Mouse (Mus musculus) c-Kit-positive CD71-positive TER-119-negative erythroid progenitor cells, embryonic 14.5 days (primary cell): Measurements from ENCODE around the gene Gm11084.
"Not testable (repeated sequence)": the region's sequence is repeated elsewhere in the genome, so short reads cannot be mapped to it uniquely, and the experiment has no call there.

Experiments
- DNase-seq: peaks from one replicate; pipeline ENCODE4 v3.0.0-alpha.2; 2013; ENCODE audit warnings: low read depth

Gm11084 gene

DNA sequence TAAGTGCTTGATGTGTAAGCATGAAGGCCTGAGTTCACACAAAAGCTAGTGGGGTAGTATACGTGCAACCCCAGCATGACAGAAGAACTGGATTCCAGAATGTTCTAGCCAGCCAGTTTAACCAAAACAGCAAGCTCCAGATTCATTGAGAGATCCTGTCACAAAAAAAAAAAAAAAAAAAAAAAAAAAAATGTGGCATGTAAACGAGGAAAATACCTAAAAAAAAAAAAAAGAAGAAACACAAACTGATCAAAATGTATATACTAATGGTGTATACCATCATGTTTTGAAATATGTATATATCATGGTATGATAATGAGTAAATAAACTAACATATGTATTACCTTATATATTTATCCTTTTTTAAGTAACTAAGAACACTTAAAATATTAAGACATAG lies 7.6 kb upstream of the Gm11084 start:
- no peak for DNase-seq

- DNase-seq = no peak
Observed at GRCm38 (mm10) chr2:72992497-72992896, 6.0 kb upstream of the Gm11084 start.

GRCm38 (mm10) chr2:72988945-72989344 lies 2.4 kb upstream of the Gm11084 start:
- not testable (repeated sequence) for DNase-seq

GRCm38 (mm10) chr2:72985516-72985915 lies 1.0 kb downstream of the Gm11084 start:
- DNase-seq = no peak

DNA sequence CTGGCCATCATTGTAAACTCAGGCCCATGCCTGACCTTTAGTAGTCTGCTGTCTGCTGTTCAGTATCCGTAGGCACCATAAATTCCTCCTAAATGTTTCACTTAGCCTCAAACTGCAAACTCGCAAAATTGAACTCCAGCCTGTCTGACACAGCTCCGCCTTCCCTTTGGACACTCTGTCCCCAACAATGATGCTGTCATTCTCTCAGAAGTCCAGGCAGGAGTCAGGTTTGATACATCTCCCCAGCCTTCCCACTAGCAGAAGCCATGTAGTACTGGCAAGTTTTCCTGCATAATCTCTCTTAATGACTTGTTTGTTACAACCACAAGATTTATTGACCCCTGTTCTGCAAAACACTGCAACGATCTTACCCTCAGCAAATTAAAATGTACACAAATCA lies 1.7 kb downstream of the Gm11084 start:
- DNase-seq = no peak

DNA sequence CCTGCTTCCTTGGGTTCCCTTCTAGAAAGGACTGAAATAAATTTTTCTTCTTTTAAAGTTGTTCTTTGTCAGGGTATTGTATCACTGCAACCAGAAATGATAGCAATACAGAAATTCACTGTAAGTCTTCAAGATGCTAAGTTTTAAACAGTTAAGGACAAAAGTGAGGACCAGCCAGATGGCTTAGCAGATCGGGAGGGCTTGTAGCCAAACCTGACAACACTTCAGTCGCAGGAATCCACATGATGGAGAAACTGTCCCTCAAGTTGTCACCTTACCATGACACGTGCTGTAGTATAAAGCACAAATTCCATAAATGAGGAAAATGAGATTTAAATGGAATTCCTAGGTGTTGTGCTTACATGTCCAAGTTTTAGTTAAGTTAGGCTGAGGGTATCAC lies 3.3 kb downstream of the Gm11084 start:
- no peak for DNase-seq

DNA sequence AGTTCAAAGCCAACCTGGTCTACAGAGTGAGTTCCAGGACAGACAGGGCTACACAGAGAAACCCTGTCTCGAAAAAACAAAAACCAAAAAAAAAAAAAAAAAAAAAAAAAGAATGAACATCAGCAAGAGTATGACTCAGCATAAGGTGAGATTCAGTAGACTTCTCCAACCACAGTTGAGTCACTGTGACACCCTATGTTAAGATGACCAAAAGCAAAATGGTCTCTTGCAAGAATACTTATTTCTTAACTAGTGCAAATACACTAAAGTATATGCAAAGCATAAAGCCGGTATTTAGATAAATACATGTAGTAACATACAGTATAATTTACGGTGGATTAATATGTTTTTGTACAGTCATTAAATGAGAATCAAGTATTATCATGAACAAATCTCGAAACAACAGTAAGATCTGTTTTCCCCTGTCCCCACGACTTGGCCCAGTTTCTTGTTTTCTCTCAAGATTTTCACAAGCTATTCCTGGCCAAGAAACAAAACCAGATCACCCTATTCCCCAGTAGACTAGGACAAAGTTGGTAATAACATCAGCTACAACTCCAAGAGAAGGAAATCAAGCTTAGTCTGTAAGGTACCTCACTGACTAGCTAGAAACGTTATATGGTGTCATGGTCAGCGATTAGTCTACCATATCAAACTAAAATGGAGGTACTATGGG lies 4.3 kb downstream of the Gm11084 start:
- no peak for DNase-seq

DNA sequence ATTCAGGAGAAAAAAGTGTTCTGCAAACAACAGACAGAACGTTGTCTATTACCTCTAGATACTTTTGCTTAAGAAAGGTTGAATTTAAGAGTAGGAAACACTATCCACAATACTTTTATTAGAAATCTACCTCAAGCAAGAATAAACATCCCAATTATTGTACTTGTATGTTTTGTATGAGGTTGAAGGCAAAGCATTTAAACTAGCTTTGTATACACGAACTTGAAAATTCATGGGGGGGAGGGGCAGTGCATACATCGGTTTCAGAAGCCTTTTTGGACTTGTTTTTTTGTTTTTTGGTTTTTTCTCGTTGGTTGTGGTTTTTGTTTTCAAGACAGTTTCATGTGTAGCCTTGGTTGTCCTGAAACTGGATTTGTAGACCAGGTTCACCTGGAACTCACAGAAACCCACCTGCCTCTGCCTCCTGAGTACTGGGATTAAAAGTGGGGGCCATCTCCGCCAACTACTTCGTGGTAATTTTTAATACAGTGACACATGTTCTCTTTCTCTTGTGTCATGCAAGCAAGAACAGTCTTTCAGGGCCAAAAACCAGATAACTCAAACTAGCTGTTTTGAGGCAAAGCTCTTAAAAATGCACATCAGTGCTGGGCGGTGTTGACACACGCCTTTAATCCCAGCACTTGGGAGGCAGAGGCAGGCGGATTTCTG lies 4.9 kb downstream of the Gm11084 start:
- no peak for DNase-seq

- no peak for DNase-seq
Observed at GRCm38 (mm10) chr2:72981075-72981420, 5.5 kb downstream of the Gm11084 start.

DNA sequence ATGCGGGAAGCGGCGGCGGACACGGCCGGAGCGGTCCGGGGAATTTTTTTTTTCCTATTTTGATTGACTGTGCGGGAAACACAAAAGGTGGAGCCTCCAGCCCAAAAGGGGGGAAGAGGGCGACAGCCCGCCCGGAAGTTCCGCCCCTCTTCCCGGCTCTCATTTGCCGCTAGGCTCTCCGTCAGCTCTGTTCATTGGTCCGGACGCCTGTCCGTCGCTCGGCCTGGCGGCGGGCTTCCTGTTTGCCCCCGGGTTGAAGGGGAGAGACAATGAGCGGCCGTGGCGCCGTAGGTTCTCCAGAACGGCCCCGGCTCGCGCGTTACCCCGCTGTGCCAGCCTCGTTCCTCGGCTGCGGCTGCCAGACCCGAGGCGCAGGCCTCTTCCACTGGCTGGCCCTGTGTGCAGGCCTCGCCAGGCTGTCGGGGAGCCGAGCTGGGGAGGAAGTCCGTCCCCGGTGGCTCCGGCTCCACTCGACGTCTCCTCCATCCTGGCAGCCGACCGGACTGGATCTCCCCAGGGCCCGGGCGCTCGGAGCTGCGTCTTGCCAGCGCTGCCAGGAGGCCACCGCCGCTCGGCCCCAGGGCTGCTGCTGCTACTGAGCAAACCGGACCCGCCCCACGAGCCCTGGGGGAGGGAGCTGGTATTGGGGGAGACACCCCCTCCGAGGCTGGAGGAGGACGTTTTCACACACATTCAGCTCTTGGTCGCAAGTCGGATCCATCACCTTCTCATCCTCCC lies 6.0 kb downstream of the Gm11084 start, which contains the start of gene Sp3:
TSS of gene Sp3 (minus strand) at position 110 of the 738 bp plus-strand sequence.
- DNase-seq = peak; percentile 95

DNA sequence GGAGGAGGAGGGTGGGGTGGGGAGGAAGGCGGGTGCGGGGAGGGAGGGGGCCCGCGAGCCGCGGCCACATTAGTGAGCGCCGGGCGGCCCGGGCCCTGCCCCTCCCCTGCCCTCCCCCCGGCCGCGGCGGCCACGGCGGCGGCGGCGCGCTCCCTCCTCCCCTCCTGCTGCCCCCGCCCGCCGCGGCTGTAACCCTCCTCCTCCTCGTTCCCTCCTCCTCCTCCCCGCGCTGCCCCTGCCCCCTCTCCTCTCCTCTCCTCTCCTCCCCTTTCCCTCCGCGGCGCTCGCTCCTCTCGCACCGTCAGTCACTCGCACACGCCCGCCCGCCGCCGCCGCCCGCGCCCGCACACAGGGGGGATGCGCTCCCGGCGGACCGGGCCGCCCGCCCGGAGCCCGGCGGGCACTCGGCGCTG lies 6.9 kb downstream of the Gm11084 start:
- DNase-seq = peak; percentile 64

GRCm38 (mm10) chr2:72978901-72979658 lies 7.4 kb downstream of the Gm11084 start:
- DNase-seq = peak; percentile 68

DNA sequence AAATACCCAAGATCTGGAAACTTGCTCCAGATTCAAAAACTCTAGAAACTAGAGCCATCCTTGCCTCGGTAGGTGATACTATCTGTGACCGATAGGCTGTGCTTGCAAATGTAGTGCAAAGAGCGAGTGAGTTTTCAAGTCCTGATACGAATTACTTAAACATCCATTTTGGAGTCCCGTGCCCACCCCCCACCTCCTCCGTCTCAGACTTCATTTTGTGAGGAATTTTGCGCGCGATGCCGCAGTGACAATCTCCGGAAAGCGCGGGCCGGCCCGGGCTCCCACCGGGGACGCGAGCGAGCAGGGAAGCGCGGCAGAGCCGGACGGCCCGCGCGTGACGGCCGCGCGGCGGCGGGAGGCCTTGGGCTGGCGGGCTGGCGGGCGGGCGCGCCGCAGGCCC lies 8.0 kb downstream of the Gm11084 start:
- no peak for DNase-seq

GRCm38 (mm10) chr2:72977272-72977671 lies 9.2 kb downstream of the Gm11084 start:
- DNase-seq = no peak

DNA sequence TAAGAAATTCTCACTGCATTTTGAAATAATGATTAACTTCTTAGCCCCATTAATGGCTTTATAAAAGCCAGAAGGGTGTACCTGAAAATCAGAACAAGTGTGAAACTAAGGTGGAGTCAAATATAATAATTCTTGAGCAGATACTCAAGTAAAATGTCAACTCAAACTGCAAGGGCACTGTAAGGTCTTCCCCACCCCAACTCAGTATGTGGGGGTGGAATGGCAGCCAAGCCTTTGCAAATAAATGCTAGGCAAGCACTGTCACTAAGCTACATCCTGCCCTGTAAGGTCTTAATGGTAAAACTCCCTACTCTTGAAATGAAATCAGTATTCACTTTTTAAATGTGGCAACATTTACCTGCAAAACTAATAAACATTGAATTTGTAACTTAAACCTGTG lies 10.5 kb downstream of the Gm11084 start:
- no peak for DNase-seq

DNA sequence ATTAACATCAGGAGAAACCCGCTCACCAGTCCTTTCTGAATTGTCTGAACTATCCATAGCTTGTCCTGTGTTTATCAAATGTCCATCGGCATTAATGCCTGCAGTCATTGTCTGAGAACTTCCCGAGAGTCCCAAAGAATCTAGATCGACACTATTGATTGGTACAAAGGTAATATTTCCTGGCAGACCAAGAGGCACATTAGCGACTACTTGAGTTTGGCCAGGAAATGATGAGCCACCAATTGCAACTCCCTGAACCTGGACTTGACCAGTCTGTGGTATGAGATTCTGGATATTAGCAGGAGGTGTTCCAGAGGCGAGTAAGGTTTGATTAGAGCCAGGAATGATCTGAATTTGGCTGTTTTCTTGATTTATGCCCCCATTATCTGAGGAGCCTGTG lies 15.7 kb downstream of the Gm11084 start:
- no peak for DNase-seq

GRCm38 (mm10) chr2:72970302-72970701 lies 16.2 kb downstream of the Gm11084 start:
- no peak for DNase-seq

GRCm38 (mm10) chr2:72968536-72968935 lies 18.0 kb downstream of the Gm11084 start:
- no peak for DNase-seq

GRCm38 (mm10) chr2:72965450-72965849 lies 21.1 kb downstream of the Gm11084 start:
- no peak for DNase-seq

DNA sequence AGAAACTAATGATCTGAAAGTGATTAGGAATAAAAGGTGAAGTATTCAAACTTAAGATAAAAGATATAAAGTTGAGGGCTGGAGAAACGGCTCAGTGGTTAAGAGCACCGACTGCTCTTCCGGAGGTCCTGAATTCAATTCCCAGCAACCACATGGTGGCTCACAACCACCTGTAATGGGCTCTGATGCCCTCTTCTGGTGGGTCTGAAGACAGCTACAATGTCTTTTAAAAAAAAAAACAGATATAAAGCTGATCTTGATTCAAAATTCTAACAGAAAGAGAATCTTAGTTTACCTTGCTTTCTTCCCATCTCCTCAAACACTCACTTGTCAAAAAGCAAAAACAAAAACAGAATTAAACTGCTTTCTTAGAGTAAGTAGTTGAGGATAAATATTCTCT lies 30.1 kb downstream of the Gm11084 start:
- no peak for DNase-seq

GRCm38 (mm10) chr2:72952979-72953378 lies 33.5 kb downstream of the Gm11084 start:
- peak; percentile 34 for DNase-seq

GRCm38 (mm10) chr2:72935937-72936336 lies 50.6 kb downstream of the Gm11084 start:
- no peak for DNase-seq
